Mouse (Mus musculus): ENCODE data around the gene Sbno2. TPM values are rescaled to one million over a fixed set of nuclear protein-coding genes. Genes with fewer than 3 reads are reported as not detected.

Gene Sbno2
- polyA plus RNA-seq, 1 experiment = 127 TPM

- peak; percentile 77 for TF ChIP-seq POLR2A (IDR thresholded peaks at IDR 0.05; ENCODE audit: control insufficient read depth, extremely low read depth, insufficient read depth, low read length, poor library complexity)
- TF ChIP-seq CTCF (IDR thresholded peaks at IDR 0.05; ENCODE audit: borderline replicate concordance, control insufficient read depth, extremely low read depth, insufficient read depth, low read length, poor library complexity) = peak; percentile 3; the same call in 1 of the 2 replicates
- WGBS = under 1% methylated on average over 64 of the region's 71 CpGs
- Histone ChIP-seq H3K36me3 (ENCODE audit: control insufficient read depth, insufficient read depth, low read length) (peaks cover 27% of the 10 kb centered on the region), H3K27me3 (ENCODE audit: control insufficient read depth, insufficient read depth, low read length) (no peaks in the 10 kb centered on the region), H3K4me1 (replicated peaks; ENCODE audit: control insufficient read depth, insufficient read depth, low read length) (peaks cover 35% of the 10 kb centered on the region), H3K27ac (ENCODE audit: control insufficient read depth, insufficient read depth, low read length) (peak overlapping the region; percentile 92), H3K4me3 (ENCODE audit: control insufficient read depth, insufficient read depth, low read length) (peak overlapping the region; percentile 96)
- peak; percentile 82 for DNase-seq
Observed at GRCm38 (mm10) chr10:80150226-80151210, 45.1 kb upstream of the Sbno2 start.

DNA sequence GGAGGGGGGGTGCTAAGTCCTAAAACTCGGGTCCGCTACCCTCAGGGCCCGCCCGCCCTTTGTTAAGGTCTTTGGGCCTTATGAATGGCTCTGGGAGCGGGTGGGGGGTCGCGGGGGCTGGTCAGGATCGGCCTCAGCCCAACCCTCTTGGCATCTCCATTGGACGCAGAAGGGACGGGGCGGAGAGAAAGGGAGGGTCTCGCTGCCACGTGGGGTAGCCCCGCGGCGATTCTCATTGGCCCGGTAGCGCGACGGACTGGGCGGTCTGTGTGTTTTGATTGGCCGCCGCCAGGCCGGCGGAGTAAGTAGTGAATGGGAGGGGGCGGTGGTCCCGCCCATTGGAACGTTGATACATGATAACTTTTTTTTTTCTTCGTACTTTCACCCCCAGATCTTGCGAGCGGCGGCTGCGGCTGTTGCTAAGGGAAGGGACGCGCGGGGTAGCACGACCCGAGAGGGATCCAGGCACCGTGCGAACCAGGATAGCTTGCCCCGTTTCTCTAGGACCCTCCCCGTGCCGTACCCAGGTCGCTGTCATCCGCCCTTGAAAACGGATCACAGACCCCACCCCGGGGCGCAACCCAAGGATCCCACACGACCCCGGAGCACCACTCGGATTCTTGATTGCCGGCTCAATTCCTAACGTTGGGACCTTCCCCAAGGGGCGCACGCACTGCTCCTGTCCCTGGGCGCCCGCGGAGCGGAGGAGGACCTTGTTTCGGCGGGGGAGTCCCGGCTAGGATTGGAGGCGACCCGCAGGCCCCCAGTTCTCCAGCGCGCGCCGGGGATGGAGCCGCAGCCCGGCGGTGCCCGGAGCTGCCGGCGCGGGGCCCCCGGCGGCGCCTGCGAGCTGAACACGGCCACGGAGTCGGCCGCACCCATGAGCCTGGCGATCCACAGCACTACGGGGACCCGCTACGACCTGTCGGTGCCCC lies 44.2 kb upstream of the Sbno2 start:
- peak; percentile 86 for TF ChIP-seq POLR2A (IDR thresholded peaks at IDR 0.05; ENCODE audit: control insufficient read depth, extremely low read depth, insufficient read depth, low read length, poor library complexity)
- TF ChIP-seq CTCF (IDR thresholded peaks at IDR 0.05; ENCODE audit: borderline replicate concordance, control insufficient read depth, extremely low read depth, insufficient read depth, low read length, poor library complexity) = peak; percentile 48; the same call in 1 of the 2 replicates
- peaks cover 17% of the 10 kb centered on the region for H3K36me3 ChIP-seq (ENCODE audit: control insufficient read depth, insufficient read depth, low read length)
- peak overlapping the region; percentile 96 for H3K4me3 ChIP-seq (ENCODE audit: control insufficient read depth, insufficient read depth, low read length)
- DNase-seq = peak; percentile 96
- no peaks in the 10 kb centered on the region for H3K27me3 ChIP-seq (ENCODE audit: control insufficient read depth, insufficient read depth, low read length)
- peaks cover 30% of the 10 kb centered on the region for H3K4me1 ChIP-seq (replicated peaks; ENCODE audit: control insufficient read depth, insufficient read depth, low read length)
- WGBS = 1% methylated on average over 87 of the region's 88 CpGs
- peak overlapping the region; percentile 81 for H3K27ac ChIP-seq (ENCODE audit: control insufficient read depth, insufficient read depth, low read length)

GRCm38 (mm10) chr10:80148610-80149290 lies 43.4 kb upstream of the Sbno2 start:
- WGBS = under 1% methylated on average over 57 of the region's 57 CpGs

DNA sequence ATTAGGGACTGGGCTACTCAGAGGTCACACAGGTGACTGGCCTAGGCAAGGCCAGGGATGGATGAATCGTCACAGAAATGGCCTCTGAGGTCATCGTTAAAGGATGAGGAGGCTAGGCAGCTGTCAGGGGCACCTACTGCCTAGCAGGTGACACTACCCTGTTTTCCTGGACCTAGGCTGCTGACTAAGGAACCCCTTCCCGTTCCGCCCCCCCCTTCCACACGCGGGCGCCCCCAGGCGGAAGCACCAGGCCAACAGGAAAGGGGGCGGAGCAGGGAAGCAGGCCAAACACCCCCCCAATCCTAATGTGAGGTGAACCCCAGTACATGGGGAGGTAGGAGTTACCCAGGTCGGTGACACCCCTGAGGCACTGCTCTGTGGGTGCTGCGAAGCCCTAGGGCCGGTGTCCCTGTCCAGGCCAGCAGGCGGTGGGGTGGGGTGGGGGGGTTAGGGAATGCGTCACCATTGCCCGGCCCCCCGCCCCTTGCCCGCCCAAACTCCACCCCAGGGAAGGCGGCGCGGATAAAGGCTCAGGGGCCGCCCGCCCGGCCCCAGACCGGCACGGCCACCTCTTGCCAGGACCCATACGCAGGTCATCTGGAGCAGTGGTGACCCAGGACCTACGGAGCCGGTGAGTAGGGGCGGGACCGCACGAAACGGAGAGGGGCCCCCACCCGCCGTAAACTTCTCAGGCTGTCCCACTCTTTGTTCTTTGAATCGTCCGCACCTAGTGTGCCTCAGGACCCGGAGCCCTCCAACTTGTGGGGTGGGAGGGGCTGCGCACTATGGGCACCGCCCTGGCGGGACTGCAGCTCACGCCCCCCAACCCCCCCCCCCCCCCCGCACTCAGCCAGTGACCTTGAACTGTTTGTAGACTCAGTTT lies 42.6 kb upstream of the Sbno2 start, which contains the start of gene Midn:
Gene Midn (plus strand): TSS at position 554 of the 883 bp plus-strand sequence.
- TF ChIP-seq POLR2A (IDR thresholded peaks at IDR 0.05; ENCODE audit: control insufficient read depth, extremely low read depth, insufficient read depth, low read length, poor library complexity) (0 out of 2 replicates have a peak, but pooled peaks have one; percentile 35), CTCF (IDR thresholded peaks at IDR 0.05; ENCODE audit: borderline replicate concordance, control insufficient read depth, extremely low read depth, insufficient read depth, low read length, poor library complexity) (peak; percentile 64)
- Histone ChIP-seq H3K36me3 (ENCODE audit: control insufficient read depth, insufficient read depth, low read length) (0 out of 2 replicates have a peak, but pooled peaks cover 1% of the 10 kb centered on the region), H3K27ac (ENCODE audit: control insufficient read depth, insufficient read depth, low read length) (peak within 1 kb of the TSS; percentile 77), H3K27me3 (ENCODE audit: control insufficient read depth, insufficient read depth, low read length) (no peaks in the 10 kb centered on the region), H3K4me3 (ENCODE audit: control insufficient read depth, insufficient read depth, low read length) (peak within 1 kb of the TSS; percentile 67), H3K4me1 (replicated peaks; ENCODE audit: control insufficient read depth, insufficient read depth, low read length) (peaks cover 30% of the 10 kb centered on the region)
- peak; percentile 77 for DNase-seq
- WGBS = 1% methylated on average over 41 of the region's 42 CpGs

More at GRCm38 (mm10) chr10:80148610-80149290, 43.4 kb upstream of the Sbno2 start:
- Histone ChIP-seq H3K27me3 (ENCODE audit: control insufficient read depth, insufficient read depth, low read length) (no peaks in the 10 kb centered on the region), H3K36me3 (ENCODE audit: control insufficient read depth, insufficient read depth, low read length) (peaks cover 9% of the 10 kb centered on the region), H3K4me1 (replicated peaks; ENCODE audit: control insufficient read depth, insufficient read depth, low read length) (peaks cover 30% of the 10 kb centered on the region), H3K4me3 (ENCODE audit: control insufficient read depth, insufficient read depth, low read length) (peak overlapping the region; percentile 67), H3K27ac (ENCODE audit: control insufficient read depth, insufficient read depth, low read length) (peak overlapping the region; percentile 77)
- TF ChIP-seq CTCF (IDR thresholded peaks at IDR 0.05; ENCODE audit: borderline replicate concordance, control insufficient read depth, extremely low read depth, insufficient read depth, low read length, poor library complexity) (peak; percentile 86; the same call in 1 of the 2 replicates), POLR2A (IDR thresholded peaks at IDR 0.05; ENCODE audit: control insufficient read depth, extremely low read depth, insufficient read depth, low read length, poor library complexity) (0 out of 2 replicates have a peak, but pooled peaks have one; percentile 14)
- DNase-seq = peak; percentile 95

DNA sequence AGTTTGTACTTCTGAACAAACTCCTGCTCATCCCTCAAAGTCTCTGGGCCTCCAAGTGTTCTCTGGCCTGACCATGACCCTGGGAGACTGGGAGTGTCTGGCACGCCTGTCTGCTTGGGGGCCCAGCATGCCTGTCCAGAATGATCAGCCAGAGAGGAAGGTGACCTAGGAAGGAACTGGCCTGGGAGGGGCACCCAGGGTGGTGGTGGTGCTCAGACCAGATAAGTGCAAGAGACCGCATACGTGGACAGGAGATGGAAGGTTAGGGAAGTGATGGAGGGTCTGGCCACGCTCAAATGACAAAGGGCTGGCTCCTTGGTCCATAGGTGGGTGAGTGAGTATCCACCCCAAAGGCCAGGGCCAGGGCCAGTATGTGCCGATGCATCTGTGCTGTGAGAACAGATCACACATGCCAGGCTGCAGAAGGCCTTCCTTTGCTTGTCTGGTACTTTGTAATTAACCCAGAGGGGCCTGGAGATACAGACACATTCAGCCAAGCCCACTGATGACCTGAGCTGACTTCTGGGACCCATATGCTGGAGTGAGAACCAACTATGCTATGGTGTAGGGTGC lies 41.9 kb upstream of the Sbno2 start:
- no peaks in the 10 kb centered on the region for H3K36me3 ChIP-seq (ENCODE audit: control insufficient read depth, insufficient read depth, low read length)
- WGBS = 93% methylated on average over 5 of the region's 5 CpGs
- no peak for TF ChIP-seq POLR2A (IDR thresholded peaks at IDR 0.05; ENCODE audit: control insufficient read depth, extremely low read depth, insufficient read depth, low read length, poor library complexity)
- TF ChIP-seq CTCF (IDR thresholded peaks at IDR 0.05; ENCODE audit: borderline replicate concordance, control insufficient read depth, extremely low read depth, insufficient read depth, low read length, poor library complexity) = no peak
- peaks cover 27% of the 10 kb centered on the region for H3K4me1 ChIP-seq (replicated peaks; ENCODE audit: control insufficient read depth, insufficient read depth, low read length)
- no peak overlapping the region for H3K4me3 ChIP-seq (ENCODE audit: control insufficient read depth, insufficient read depth, low read length)
- peak; percentile 14 for DNase-seq
- no peaks in the 10 kb centered on the region for H3K27me3 ChIP-seq (ENCODE audit: control insufficient read depth, insufficient read depth, low read length)
- H3K27ac ChIP-seq (ENCODE audit: control insufficient read depth, insufficient read depth, low read length) = 0 out of 2 replicates have a peak overlapping the region, but pooled peaks have one; percentile 13
